Mouse (Mus musculus) heart, embryonic 14.5 days (tissue): ENCODE data around the gene Zfp580. TPM values are rescaled to one million over a fixed set of nuclear protein-coding genes. Genes with fewer than 3 reads are reported as not detected.

ENCODE experiments used
- polyA plus RNA-seq: library from polyadenylated mRNA; unstranded; fragments of >200 nt; fragmentation: Nextera tagmentation; extraction: Ambion mirVana; gene quantifications from 2 replicates; pipeline ENCODE4 v1.2.1, GENCODE M21; 2014

The Zfp580 gene
- polyA plus RNA-seq, 1 experiment from 2014 or later: 22.0 TPM

Other genes with a start within 250 kb of the Zfp580 start
- 237 and 408 TPM in 2 replicates for gene Ube2s, start 238.9 kb upstream of the Zfp580 start, polyA plus RNA-seq
- gene Shisa7, start 206.8 kb upstream of the Zfp580 start, polyA plus RNA-seq: 0.05 TPM in 1 of 2 replicates, not detected in the other
- 4.2 and 4.3 TPM in 2 replicates for gene Isoc2b, start 181.3 kb upstream of the Zfp580 start, polyA plus RNA-seq
- 1.1 and 1.5 TPM in 2 replicates for gene Isoc2a, start 174.4 kb upstream of the Zfp580 start, polyA plus RNA-seq
- gene Gm36210, start 145.0 kb upstream of the Zfp580 start, polyA plus RNA-seq: 0.20 TPM in 1 of 2 replicates, not detected in the other
- gene Zfp628, start 136.3 kb upstream of the Zfp580 start, polyA plus RNA-seq: 2.1 and 3.1 TPM in 2 replicates
- 4.4 and 5.1 TPM in 2 replicates for gene Nat14, start 129.5 kb upstream of the Zfp580 start, polyA plus RNA-seq
- 1.4 and 1.9 TPM in 2 replicates for gene Ssc5d, start 125.8 kb upstream of the Zfp580 start, polyA plus RNA-seq
- 6.8 and 8.1 TPM in 2 replicates for gene Sbk2, start 87.1 kb upstream of the Zfp580 start, polyA plus RNA-seq
- gene Sbk3, start 80.4 kb upstream of the Zfp580 start, polyA plus RNA-seq: 0.42 and 0.80 TPM in 2 replicates
- gene Zfp579, start 55.4 kb upstream of the Zfp580 start, polyA plus RNA-seq: 29.8 and 33.5 TPM in 2 replicates
- 12.6 and 13.6 TPM in 2 replicates for gene Zfp524, start 37.1 kb upstream of the Zfp580 start, polyA plus RNA-seq
- gene Fiz1, start 36.8 kb upstream of the Zfp580 start, polyA plus RNA-seq: 23.4 and 23.8 TPM in 2 replicates
- gene Gm44973, start 36.0 kb upstream of the Zfp580 start, polyA plus RNA-seq: 0.34 TPM in 1 of 2 replicates, not detected in the other
- 4.4 and 4.9 TPM in 2 replicates for gene Zfp865, start 31.2 kb upstream of the Zfp580 start, polyA plus RNA-seq
- 0.73 and 1.9 TPM in 2 replicates for gene Ccdc106, start 31.0 kb upstream of the Zfp580 start, polyA plus RNA-seq
- gene 4632433K11Rik, start 17.4 kb upstream of the Zfp580 start, polyA plus RNA-seq: not detected in 2 replicates
- 5.6 TPM in 2 replicates for gene Zfp784, start 13.1 kb upstream of the Zfp580 start, polyA plus RNA-seq
- 46.8 and 66.2 TPM in 2 replicates for gene U2af2, start 10.6 kb downstream of the Zfp580 start, polyA plus RNA-seq
- gene Epn1, start 28.7 kb downstream of the Zfp580 start, polyA plus RNA-seq: 50.6 and 52.0 TPM in 2 replicates
- gene Rfpl4, start 65.4 kb downstream of the Zfp580 start, polyA plus RNA-seq: not detected in 2 replicates
- gene Rasl2-9, start 74.4 kb downstream of the Zfp580 start, polyA plus RNA-seq: 2.2 and 2.5 TPM in 2 replicates
- gene Vmn1r55, start 98.1 kb downstream of the Zfp580 start, polyA plus RNA-seq: 0.01 TPM in 1 of 2 replicates, not detected in the other
- not detected in 2 replicates for gene Vmn1r56, start 145.2 kb downstream of the Zfp580 start, polyA plus RNA-seq
- gene Vmn1r57, start 167.0 kb downstream of the Zfp580 start, polyA plus RNA-seq: not detected in 2 replicates